21 mouse cellular contexts compared by ENCODE assay signal in the genomic region with DNA sequence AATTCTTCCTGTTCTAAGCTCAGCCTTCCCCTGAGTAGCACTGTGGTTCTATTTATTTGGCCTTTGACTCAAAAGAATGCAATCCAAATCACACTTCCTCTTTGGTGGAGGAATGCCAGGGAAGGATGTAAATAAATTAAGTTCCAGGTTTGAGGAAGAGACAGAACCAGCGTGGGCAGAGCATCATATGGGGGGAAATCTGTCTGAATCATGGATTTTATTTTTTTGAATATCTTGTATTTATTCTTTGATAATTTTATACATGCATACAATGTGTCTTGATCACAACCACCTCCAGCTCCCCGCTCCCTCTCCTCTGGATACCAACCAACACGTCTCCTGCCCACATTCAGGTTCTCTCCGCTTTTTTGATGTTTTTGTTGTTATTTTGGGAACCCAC.
DNase-seq lines count a peak whose midpoint lies in the region; ATAC-seq lines count a peak whose summit lies in the region.
"Had no signal": no experiment of that assay in that cellular context is flagged by ENCODE, and none has a peak within 500 bp of the region (broad histone marks: within the 10 kb centered on the region; RNA-seq: fewer than 3 reads in every experiment).

No protein-coding gene starts in this region.

- H3K36me3 ChIP-seq in forebrain, embryonic 13.5 days (ENCODE audit: poor library complexity, severe bottlenecking) = no peaks in the 10 kb centered on the region
- H3K36me3 ChIP-seq: embryonic facial prominence, embryonic 10.5 days; heart, embryonic 12.5 days; hindbrain, embryonic 10.5 days had no signal

- no peak overlapping the region for H3K9ac ChIP-seq in forebrain, embryonic 13.5 days
- H3K9ac ChIP-seq: heart, embryonic 12.5 days; hindbrain, embryonic 14.5 days had no signal

- no peak for ATAC-seq in forebrain, embryonic 13.5 days
- ATAC-seq: activated CD4-positive, CD25-positive, alpha-beta regulatory T cell, adult 4 months; forebrain, embryonic 14.5 days; Patski had no signal

- no peaks in the 10 kb centered on the region for H3K9me3 ChIP-seq in forebrain, embryonic 13.5 days (replicated peaks)
- H3K9me3 ChIP-seq: embryonic facial prominence, embryonic 10.5 days; heart, embryonic 12.5 days; hindbrain, embryonic 10.5 days had no signal

- peak; percentile 28 to 37 for DNase-seq in right cerebral cortex, adult 2 months (ENCODE audit: low spot score in 2 of 2)
- no peak for DNase-seq in right cerebral cortex, postnatal 36 days (ENCODE audit: low spot score in 2 of 2)
- peak; percentile 50 for DNase-seq in layer of hippocampus, adult 11-12 months (ENCODE audit: low spot score)
- peak; percentile 63 for DNase-seq in layer of hippocampus, adult 9-11 months
- DNase-seq in layer of hippocampus, postnatal 36 days = peak; percentile 24 to 47
- DNase-seq in adrenal gland, postnatal 14 days = no peak
- no peak for DNase-seq in retina, postnatal 1 day
- DNase-seq: adrenal gland, postnatal 36 days; cerebellum, adult 11 months; cerebellum, adult 8-10 months; cerebellum, postnatal 25 days; gastrocnemius, adult 2 months; gastrocnemius, postnatal 25 days had no signal

- H3K4me3 ChIP-seq in forebrain, embryonic 13.5 days = no peak overlapping the region
- H3K4me3 ChIP-seq: embryonic facial prominence, embryonic 10.5 days; gastrocnemius, adult 2 months; heart, embryonic 12.5 days; hindbrain, embryonic 10.5 days had no signal

- no peak overlapping the region for H3K27ac ChIP-seq in forebrain, embryonic 13.5 days
- H3K27ac ChIP-seq: embryonic facial prominence, embryonic 10.5 days; gastrocnemius, adult 2 months; hindbrain, embryonic 10.5 days; hindbrain, embryonic 14.5 days had no signal

- 85% methylated on average over 4 of the region's 4 CpGs for WGBS in forebrain, embryonic 13.5 days

- H3K4me1 ChIP-seq in forebrain, embryonic 13.5 days = no peaks in the 10 kb centered on the region
- H3K4me1 ChIP-seq: embryonic facial prominence, embryonic 10.5 days; heart, embryonic 12.5 days; hindbrain, embryonic 10.5 days had no signal

- no peaks in the 10 kb centered on the region for H3K27me3 ChIP-seq in forebrain, embryonic 13.5 days
- H3K27me3 ChIP-seq: heart, embryonic 12.5 days had no signal

- no peak overlapping the region for H3K4me2 ChIP-seq in forebrain, embryonic 13.5 days
- H3K4me2 ChIP-seq: heart, embryonic 12.5 days; hindbrain, embryonic 14.5 days had no signal

Comparison
In these comparisons a context has a peak if more than half of its experiments do, and no peak if none do; other contexts are left out.
1. DNase-seq: peak in right cerebral cortex, adult 2 months (2 of 2), layer of hippocampus, adult 11-12 months (single experiment), layer of hippocampus, adult 9-11 months (single experiment) and layer of hippocampus, postnatal 36 days (2 of 2); none in right cerebral cortex, postnatal 36 days (0 of 2), adrenal gland, postnatal 14 days (single experiment) and retina, postnatal 1 day (single experiment).